Mouse (Mus musculus) monocyte, adult 5-6 weeks (primary cell): ENCODE measurements around the gene Olfr750. TPM values are rescaled to one million over a fixed set of nuclear protein-coding genes. Genes with fewer than 3 reads are reported as not detected.
A peak's percentile ranks its signal among the peaks of the same experiment; 100 is the strongest.

Experiments used
- ATAC-seq: fragments of 153-309, 156-312 bp; replicated peaks from 2 replicates; pipeline ENCODE4 v1.8.0; 2017; ENCODE audit warnings: mild to moderate bottlenecking; ENCODE audit not compliant: low TSS enrichment, insufficient number of reproducible peaks, severe bottlenecking, poor library complexity, low FRiP score
- total RNA-seq: library from RNA; stranded (forward); fragments of 200-1000, 200-491, 200-594 nt; gene quantifications from 3 replicates; pipeline ENCODE4 v1.2.3, GENCODE M21; 2017

Olfr750 gene
- total RNA-seq, 1 experiment from 2014 or later = not detected

GRCm38 (mm10) chr14:51047846-51048245 is 26.4 kb downstream of the Olfr750 start:
- ATAC-seq = no peak

DNA sequence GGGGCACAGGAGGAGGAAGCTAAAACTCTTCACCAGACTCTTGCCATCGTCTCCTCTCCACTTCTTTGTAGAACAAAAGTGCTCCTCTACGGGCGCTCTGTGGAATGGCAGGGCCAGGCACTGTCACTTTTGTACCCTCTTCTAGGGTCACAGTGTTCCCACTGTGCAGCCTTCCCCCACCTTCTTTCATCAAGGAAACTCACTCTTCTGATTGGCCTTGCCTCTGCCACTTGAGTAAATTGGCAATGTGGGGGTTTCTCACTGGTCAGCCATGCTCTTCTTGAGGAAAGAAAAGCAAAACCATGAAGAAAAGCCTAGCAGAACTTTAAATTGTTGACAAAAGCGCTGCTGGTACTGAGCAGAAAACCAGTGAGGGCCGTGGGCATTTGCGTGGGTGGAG is 32.5 kb downstream of the Olfr750 start, which contains the start of gene Rnase9:
Rnase9 (minus strand) TSS at position 101 of the 400 bp plus-strand sequence.
- no peak for ATAC-seq

DNA sequence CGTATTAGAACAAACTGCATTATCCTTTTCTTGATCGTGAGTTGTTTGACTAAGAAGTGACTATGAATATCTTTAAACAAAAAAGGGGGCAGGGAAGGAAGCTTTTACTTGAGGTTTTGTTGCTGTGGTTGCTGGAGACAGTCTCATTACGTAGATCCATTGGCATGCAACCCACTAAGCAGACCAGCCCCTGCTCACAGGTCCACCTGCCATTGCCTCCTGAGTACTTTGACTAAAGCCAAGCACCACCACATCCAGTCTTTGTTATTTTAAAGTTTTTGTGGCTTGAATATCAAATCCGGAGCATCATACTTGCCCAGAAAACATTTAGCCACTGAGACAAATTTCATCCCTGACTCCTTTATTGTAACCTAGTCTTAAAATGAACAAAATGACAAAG is 38.0 kb downstream of the Olfr750 start:
- ATAC-seq = no peak

- no peak for ATAC-seq
Observed at GRCm38 (mm10) chr14:51035206-51035605, 39.0 kb downstream of the Olfr750 start.

GRCm38 (mm10) chr14:51027387-51028155 is 46.7 kb downstream of the Olfr750 start:
- ATAC-seq = no peak

- ATAC-seq = peak; percentile 84
Observed at GRCm38 (mm10) chr14:51026391-51027133, 47.7 kb downstream of the Olfr750 start.

GRCm38 (mm10) chr14:51024820-51025219 is 49.4 kb downstream of the Olfr750 start:
- no peak for ATAC-seq

- ATAC-seq = no peak
Observed at GRCm38 (mm10) chr14:51023457-51023856, 50.8 kb downstream of the Olfr750 start.

- no peak for ATAC-seq
Observed at GRCm38 (mm10) chr14:51017256-51017655, 57.0 kb downstream of the Olfr750 start.

Other genes with a start within 250 kb of the Olfr750 start
- 60.9 to 144 TPM (median 125 TPM) in 3 replicates for gene Tep1, start 203.9 kb downstream of the Olfr750 start, total RNA-seq
- gene Klhl33, start 176.9 kb downstream of the Olfr750 start, total RNA-seq = not detected in 3 replicates
- gene Osgep, start 149.5 kb downstream of the Olfr750 start, total RNA-seq = 51.7 to 66.4 TPM (median 58.2 TPM) in 3 replicates
- 8.5 to 22.9 TPM (median 11.7 TPM) in 3 replicates for gene Apex1, start 149.5 kb downstream of the Olfr750 start, total RNA-seq
- gene Pip4p1, start 143.6 kb downstream of the Olfr750 start, total RNA-seq = 34.7 to 50.0 TPM (median 44.9 TPM) in 3 replicates
- 61.9 to 69.4 TPM (median 68.2 TPM) in 3 replicates for gene Pnp, start 143.4 kb downstream of the Olfr750 start, total RNA-seq
- 8.7 to 29.0 TPM (median 10.8 TPM) in 3 replicates for gene Gm49342, start 129.9 kb downstream of the Olfr750 start, total RNA-seq
- 1.9 to 3.0 TPM (median 1.9 TPM) in 3 replicates for gene Pnp2, start 118.4 kb downstream of the Olfr750 start, total RNA-seq
- not detected in 3 replicates for gene Rnase10, start 66.7 kb downstream of the Olfr750 start, total RNA-seq
- not detected in 3 replicates for gene Rnase9, start 32.6 kb downstream of the Olfr750 start, total RNA-seq
- not detected in 3 replicates for gene Rnase11, start 24.3 kb downstream of the Olfr750 start, total RNA-seq
- 1.1 TPM in 1 of 3 replicates, not detected in the others for gene Rnase12, start 16.8 kb downstream of the Olfr750 start, total RNA-seq
- 10.2 to 19.2 TPM (median 14.1 TPM) in 3 replicates for gene Rnase4, start 16.6 kb upstream of the Olfr750 start, total RNA-seq
- 0.75 to 1.2 TPM in 2 of 3 replicates, not detected in the other for gene Ang, start 16.7 kb upstream of the Olfr750 start, total RNA-seq
- gene Eddm3b, start 40.0 kb upstream of the Olfr750 start, total RNA-seq = not detected in 3 replicates
- gene Rnase6, start 49.5 kb upstream of the Olfr750 start, total RNA-seq = 198 to 426 TPM (median 345 TPM) in 3 replicates
- not detected in 3 replicates for gene Rnase1, start 72.3 kb upstream of the Olfr750 start, total RNA-seq
- not detected in 3 replicates for gene Rnase2b, start 87.8 kb upstream of the Olfr750 start, total RNA-seq
- gene Ang2, start 124.7 kb upstream of the Olfr750 start, total RNA-seq = not detected in 3 replicates
- not detected in 3 replicates for gene Ear14, start 129.0 kb upstream of the Olfr750 start, total RNA-seq
- gene Rnase2a, start 181.7 kb upstream of the Olfr750 start, total RNA-seq = not detected in 3 replicates